ENCODE assay signal across 17 mouse cellular contexts in genomic region chr5:99292287-99292851, GRCm38 (mm10).
DNase-seq lines count a peak whose midpoint lies in the region; ATAC-seq and TF ChIP-seq lines count a peak whose summit lies in the region.
"Had no signal": no experiment of that assay in that cellular context is flagged by ENCODE, and none has a peak within 500 bp of the region (broad histone marks: within the 10 kb centered on the region; RNA-seq: fewer than 3 reads in every experiment).

No protein-coding gene starts in this region.

- H3K9ac ChIP-seq in hindbrain, postnatal 0 days (replicated peaks; ENCODE audit: low read length) = no peak overlapping the region
- H3K9ac ChIP-seq: embryonic facial prominence, embryonic 12.5 days; heart, embryonic 12.5 days; liver, embryonic 12.5 days; lung, embryonic 15.5 days had no signal

- no peak overlapping the region for H3K4me2 ChIP-seq in hindbrain, postnatal 0 days (ENCODE audit: low read depth, low read length)
- H3K4me2 ChIP-seq: embryonic facial prominence, embryonic 12.5 days; heart, embryonic 12.5 days; liver, embryonic 12.5 days; lung, embryonic 15.5 days had no signal

- 58% methylated on average over 10 of the region's 10 CpGs for WGBS in hindbrain, postnatal 0 days
- WGBS in hindbrain, embryonic 10.5 days = 89% methylated on average over 10 of the region's 10 CpGs

- H3K4me3 ChIP-seq in hindbrain, postnatal 0 days (ENCODE audit: low read length) = no peak overlapping the region
- H3K4me3 ChIP-seq in hindbrain, embryonic 10.5 days = no peak overlapping the region
- H3K4me3 ChIP-seq: embryonic facial prominence, embryonic 12.5 days; heart, embryonic 12.5 days; liver, embryonic 12.5 days; lung, embryonic 15.5 days had no signal

- TF ChIP-seq CTCF in hindbrain, postnatal 0 days (IDR thresholded peaks at IDR 0.05; ENCODE audit: low read depth) = no peak

- DNase-seq in cerebellum, postnatal 10 days = peak; percentile 63 to 75
- DNase-seq in cerebellum, adult 11 months = no peak
- DNase-seq in hindbrain, postnatal 0 days (ENCODE audit: low spot score) = peak; percentile 67
- no peak for DNase-seq in hindbrain, embryonic 10.5 days (ENCODE audit: low spot score)
- DNase-seq in 3T3-L1 (ENCODE audit: low read depth, low spot score) = peak; percentile 50
- DNase-seq in brain, adult 2 months (ENCODE audit: low read depth, low spot score) = peak; percentile 29
- DNase-seq in gastrocnemius, adult 8-10 months (ENCODE audit: low spot score in 2 of 2) = no peak
- DNase-seq: gastrocnemius, postnatal 10 days; kidney, adult 11 months; midbrain, embryonic 14.5 days; spleen, adult 18-20 months had no signal

- no peaks in the 10 kb centered on the region for H3K4me1 ChIP-seq in hindbrain, postnatal 0 days (ENCODE audit: insufficient read depth, low read length)
- H3K4me1 ChIP-seq in hindbrain, embryonic 10.5 days (replicated peaks) = no peaks in the 10 kb centered on the region
- H3K4me1 ChIP-seq: embryonic facial prominence, embryonic 12.5 days; lung, embryonic 15.5 days had no signal

- no peak overlapping the region for H3K27ac ChIP-seq in hindbrain, postnatal 0 days
- no peak overlapping the region for H3K27ac ChIP-seq in hindbrain, embryonic 10.5 days
- H3K27ac ChIP-seq: embryonic facial prominence, embryonic 12.5 days; kidney, postnatal 0 days; liver, embryonic 12.5 days; lung, embryonic 15.5 days had no signal

- no peaks in the 10 kb centered on the region for H3K9me3 ChIP-seq in hindbrain, postnatal 0 days (ENCODE audit: low read length)
- no peaks in the 10 kb centered on the region for H3K9me3 ChIP-seq in hindbrain, embryonic 10.5 days
- H3K9me3 ChIP-seq: embryonic facial prominence, embryonic 12.5 days; heart, embryonic 12.5 days; liver, embryonic 12.5 days; lung, embryonic 15.5 days had no signal

- no peaks in the 10 kb centered on the region for H3K36me3 ChIP-seq in hindbrain, postnatal 0 days (ENCODE audit: insufficient read depth, low read length)
- no peaks in the 10 kb centered on the region for H3K36me3 ChIP-seq in hindbrain, embryonic 10.5 days
- H3K36me3 ChIP-seq: embryonic facial prominence, embryonic 12.5 days; heart, embryonic 12.5 days; liver, embryonic 12.5 days; lung, embryonic 15.5 days had no signal

- peak; percentile 79 for ATAC-seq in hindbrain, postnatal 0 days
- ATAC-seq: forebrain, embryonic 16.5 days; liver, embryonic 12.5 days had no signal

- no peaks in the 10 kb centered on the region for H3K27me3 ChIP-seq in hindbrain, postnatal 0 days (ENCODE audit: insufficient read depth, low read length)
- no peaks in the 10 kb centered on the region for H3K27me3 ChIP-seq in hindbrain, embryonic 10.5 days (ENCODE audit: insufficient read depth, poor library complexity, severe bottlenecking)
- H3K27me3 ChIP-seq: embryonic facial prominence, embryonic 12.5 days; heart, embryonic 12.5 days; liver, embryonic 12.5 days; lung, embryonic 15.5 days had no signal

Comparison
In these comparisons a context has a peak if more than half of its experiments do, and no peak if none do; other contexts are left out.
1. DNase-seq: peak in cerebellum, postnatal 10 days (2 of 2), hindbrain, postnatal 0 days (single experiment), 3T3-L1 (single experiment) and brain, adult 2 months (single experiment); none in cerebellum, adult 11 months (single experiment), hindbrain, embryonic 10.5 days (single experiment) and gastrocnemius, adult 8-10 months (0 of 2).